Mouse (Mus musculus): Measurements from ENCODE around the gene Csnk1e. TPM values are rescaled to one million over a fixed set of nuclear protein-coding genes. Genes with fewer than 3 reads are reported as not detected.
A peak's percentile ranks its signal among the peaks of the same experiment; 100 is the strongest.
"Not testable (repeated sequence)": the region's sequence is repeated elsewhere in the genome, so short reads cannot be mapped to it uniquely, and the experiment has no call there.

The Csnk1e gene
- 25.8 and 36.0 TPM in 2 replicates for polyA plus RNA-seq (2012; rRNA removed)

DNA sequence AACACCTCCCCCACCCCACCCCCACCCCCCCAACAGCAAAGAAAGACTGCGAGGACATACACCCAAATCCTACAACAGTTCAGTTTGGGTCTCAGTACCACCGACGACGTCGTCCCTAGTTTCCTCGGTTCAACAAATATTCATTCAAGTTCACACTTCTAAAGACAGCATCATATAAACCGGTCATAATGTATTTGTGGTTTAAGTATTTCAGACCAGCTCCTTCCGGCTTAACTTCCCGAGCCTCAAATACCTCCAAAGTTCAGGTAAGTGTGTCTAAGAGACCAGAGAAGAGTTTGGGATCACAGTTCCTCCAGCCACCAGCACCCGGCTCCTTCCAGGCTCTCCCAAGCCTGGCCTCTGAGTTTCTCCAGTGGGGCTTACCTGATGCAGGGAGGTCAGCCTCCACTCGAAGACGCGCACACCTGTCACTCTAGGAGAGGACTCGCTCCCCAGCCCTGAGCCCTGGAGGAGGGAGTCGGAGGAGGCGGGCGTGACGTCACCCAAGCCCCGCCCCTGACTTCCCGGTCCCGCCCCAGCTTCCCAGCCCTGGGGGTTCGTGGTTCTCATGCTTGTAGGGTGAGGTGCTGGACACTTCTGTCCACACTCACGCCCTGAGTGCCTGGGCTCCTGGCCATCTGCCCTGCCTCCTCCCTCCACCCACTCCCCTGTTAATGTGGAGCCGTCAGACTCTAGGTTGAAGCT, at the start of gene Csnk1e:
TSS of gene Csnk1e (minus strand) at position 461 of the 705 bp plus-strand sequence.
- 2% methylated on average over 24 of the region's 24 CpGs for WGBS
- DNase-seq (ENCODE audit: low read depth, low spot score), result no peak

DNA sequence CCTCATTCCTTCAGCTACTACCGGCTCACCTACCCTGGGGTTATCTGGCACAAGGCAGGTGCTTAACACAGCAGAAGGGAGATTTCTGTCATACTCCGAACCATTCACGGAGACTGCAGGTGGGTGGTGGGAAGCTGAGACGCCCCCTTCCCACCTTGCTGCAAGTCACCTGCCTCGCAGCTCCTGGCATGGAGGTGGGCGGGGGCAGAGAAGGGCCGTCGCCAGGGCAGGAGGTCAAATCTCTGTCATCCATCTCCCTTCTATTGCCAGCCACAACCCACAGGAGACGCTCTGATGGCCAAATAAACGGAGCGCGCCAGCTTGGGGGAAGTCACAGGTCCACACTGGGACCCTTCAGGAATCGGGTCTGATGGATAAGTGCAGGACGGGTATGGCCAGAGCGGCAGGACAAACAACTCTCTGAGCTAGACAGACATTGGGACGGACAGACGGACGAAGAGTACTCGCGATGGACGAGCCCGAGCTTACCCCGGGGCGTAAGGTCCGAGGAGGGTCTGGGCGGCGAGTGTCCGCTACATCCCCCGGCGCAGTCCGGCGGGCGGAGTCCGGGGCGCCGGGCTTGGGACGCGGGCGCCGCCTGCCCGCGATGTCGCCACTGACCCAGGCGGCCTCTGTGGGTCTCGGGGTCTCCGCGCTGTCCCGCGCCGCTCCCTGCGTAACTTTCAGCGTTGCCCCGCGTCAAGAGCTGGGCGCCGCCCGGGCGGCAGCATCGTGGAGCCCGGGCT, 49.5 kb upstream of the Csnk1e start, which contains the start of gene Kcnj4:
TSS of gene Kcnj4 (minus strand) at position 535 of the 746 bp plus-strand sequence.
- DNase-seq (ENCODE audit: low read depth, low spot score), result no peak
- 2% methylated on average over 60 of the region's 60 CpGs for WGBS

DNA sequence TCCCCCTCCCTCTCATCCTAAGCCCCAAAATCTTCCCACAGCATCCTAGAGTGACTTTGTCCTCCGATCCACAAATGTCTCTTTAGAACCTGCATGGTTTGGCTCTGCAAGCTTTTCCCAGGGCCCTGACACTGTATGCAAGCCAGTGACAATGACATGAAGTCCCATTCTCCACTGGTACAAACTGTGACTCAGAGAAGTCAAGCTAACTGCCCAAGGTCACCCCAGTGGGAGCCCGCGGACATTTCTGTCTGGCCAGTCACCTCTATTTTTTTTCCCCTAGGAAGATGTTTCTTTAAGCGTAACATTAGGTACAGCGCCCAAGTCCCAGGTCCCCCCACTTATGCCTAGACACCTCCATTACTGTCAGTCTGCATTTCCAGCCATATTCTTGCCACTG, 48.1 kb upstream of the Csnk1e start:
- no peak for DNase-seq (ENCODE audit: low read depth, low spot score)
- WGBS, result 66% methylated on average over 5 of the region's 5 CpGs

DNA sequence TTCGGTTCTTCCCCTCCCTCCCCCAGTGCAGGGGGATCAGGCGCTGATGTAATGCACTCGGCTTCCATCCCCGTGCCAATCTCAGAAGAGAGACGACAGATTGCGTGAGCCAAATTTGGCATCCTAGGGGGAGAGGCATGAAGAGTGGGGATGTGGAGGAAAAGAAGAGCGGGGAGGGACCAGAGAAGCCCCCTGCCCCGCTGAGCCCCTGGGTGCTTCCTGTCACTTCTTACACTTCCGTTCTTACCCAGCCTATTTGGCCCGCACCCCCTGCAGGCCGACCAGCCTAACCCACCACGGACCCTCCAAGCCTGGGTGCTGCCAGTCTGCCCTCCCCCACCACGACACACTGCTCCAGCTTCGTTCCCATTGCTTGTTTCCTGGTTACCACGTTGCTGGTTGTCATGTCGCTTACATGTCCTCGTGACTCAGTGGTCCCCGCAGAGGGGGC, 47.5 kb upstream of the Csnk1e start:
- WGBS, result 21% methylated on average over 18 of the region's 18 CpGs
- DNase-seq (ENCODE audit: low read depth, low spot score), result no peak

DNA sequence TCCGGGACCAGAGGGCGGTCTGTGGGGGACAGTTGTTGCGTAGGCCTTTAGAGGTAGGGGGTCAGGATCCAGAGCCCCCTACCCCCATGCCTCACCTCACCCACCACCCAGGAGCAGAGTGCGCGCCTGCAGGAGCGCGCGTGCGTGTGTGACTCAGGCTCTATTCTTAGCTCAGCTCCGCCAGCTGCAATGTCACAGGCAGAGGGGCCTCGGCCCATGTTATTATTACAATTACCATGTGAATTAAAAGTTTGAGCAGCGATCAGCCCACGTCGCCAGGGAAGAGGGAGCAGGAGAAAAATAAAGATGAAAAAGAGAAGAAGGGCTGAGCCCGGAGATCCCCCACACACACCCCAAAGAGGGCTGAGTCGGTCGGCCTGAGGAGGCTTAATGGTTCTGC, 44.7 kb upstream of the Csnk1e start:
- 76% methylated on average over 17 of the region's 17 CpGs for WGBS
- no peak for DNase-seq (ENCODE audit: low read depth, low spot score)

DNA sequence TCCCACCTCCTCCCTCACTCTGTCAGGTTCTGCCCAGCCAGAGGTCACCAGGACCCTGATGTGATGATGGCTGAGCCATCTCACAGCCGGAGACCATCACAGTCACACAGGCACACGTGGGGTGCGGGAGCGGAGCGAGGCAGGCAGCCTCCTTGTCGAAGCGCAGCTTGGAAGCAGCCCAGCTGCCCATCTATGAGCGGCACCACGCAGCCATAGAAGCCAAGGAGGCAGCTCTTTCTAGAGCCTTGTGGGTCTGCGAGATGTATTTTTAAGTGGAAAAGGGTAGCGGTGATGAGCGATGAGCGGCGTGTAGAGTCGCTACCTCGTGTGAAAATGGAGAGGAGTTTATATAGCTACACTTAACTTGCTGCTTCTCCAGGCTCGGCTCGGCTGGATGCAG, 38.2 kb upstream of the Csnk1e start:
- 37% methylated on average over 18 of the region's 18 CpGs for WGBS
- DNase-seq (ENCODE audit: low read depth, low spot score), result no peak

DNA sequence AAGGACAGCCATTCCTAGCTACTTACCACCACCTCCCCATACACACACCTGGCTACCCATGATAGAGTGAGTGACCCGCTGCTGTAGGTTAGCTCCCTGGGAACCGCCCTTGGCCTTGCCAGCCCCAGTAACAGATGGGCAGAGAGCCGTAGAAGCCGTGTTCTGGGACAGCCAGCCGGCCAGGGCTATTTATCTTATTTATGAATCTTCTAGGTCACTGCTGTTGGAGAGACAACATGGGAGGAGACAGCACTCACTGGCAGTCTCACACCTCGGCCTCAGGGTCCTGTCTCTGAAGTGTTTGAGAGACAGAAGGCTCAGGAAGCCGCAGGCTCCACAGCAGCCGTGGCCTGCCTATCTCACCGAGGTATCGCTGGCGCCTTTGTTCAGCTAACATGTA, 34.1 kb upstream of the Csnk1e start:
- DNase-seq (ENCODE audit: low read depth, low spot score), result no peak
- 62% methylated on average over 11 of the region's 11 CpGs for WGBS

DNA sequence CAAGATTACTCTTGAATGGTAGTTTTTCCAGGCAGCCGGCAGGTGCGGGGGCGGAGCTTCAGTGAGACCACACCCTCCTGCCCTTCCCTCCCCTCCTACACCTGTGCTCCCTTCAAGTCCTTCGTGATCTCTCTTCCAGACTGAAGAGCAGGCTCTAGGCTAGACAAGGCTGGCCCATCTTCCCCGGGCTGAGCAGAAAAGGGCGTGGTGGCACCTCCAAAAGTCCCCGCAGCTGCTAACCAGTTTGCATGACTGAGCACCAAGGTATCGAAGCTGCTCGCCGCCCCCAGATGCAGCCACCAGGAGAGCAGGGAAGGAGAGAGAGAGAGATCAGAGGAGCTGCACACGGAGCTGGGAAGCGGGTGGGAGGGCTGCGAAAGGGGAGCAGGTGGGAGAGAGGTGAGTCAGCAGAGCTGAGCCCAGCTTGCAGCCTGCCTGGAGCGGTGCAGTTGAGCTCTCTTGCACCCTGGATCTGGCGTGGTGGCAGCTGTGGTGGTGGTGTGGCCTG, 25.9 kb upstream of the Csnk1e start:
- no peak for DNase-seq (ENCODE audit: low read depth, low spot score)
- WGBS, result 21% methylated on average over 15 of the region's 15 CpGs

DNA sequence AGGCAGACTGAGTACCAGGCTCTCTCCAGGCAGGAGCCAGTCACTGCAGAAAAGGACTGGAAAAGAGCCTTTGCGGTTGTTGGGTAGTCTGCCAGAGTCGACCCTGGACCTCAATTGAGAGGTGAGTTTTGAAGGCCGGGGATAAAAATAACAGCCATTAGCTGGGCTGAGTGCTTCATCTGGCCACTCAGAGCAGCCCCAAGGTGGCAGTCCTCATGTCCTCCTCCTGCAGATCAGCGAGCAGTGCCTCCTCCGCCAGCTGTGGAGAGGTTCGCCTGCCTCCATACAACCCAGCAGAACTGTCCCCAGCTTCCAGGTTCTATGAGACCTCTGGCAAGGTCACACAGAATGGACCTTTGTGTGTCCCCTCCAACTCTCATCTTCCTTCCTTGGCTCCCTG, 21.9 kb upstream of the Csnk1e start:
- WGBS, result 47% methylated on average over 6 of the region's 6 CpGs

DNA sequence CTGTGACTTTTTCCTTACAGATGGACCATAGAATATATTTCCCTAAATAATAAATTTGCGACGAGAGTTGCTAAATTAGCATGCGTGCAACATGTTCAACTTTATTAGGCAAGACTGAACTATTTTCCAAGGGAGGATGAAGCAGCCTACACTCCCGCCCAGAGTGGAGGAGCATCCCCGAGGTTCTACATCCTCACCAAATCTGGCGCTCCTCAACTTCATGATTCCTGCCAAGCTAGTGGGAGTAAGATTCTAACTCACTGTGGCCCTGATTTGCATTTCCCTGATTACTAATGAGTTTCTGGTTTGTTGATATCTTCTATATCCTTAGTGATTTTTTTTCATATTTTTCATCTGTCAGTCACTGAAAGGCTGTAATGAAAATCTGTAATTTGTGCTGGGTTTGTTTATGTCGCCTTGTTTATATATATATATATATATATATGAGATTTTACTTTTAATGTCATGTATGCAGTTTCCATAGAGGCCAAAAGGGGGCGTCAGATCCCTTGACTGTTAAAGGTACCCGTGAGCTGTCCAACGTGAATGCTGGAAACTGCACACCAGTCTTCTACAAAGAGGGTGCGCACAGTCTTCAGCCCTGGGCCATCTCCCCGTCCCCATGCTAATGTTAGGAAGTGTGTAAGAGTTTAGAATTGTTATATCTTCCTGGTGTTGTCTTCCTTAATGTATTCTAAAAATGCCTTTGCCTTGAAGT, 18.4 kb upstream of the Csnk1e start:
- DNase-seq (ENCODE audit: low read depth, low spot score), result no peak
- 56% methylated on average over 12 of the region's 12 CpGs for WGBS

More for the DNA sequence above, 21.9 kb upstream of the Csnk1e start:
- DNase-seq (ENCODE audit: low read depth, low spot score), result no peak

DNA sequence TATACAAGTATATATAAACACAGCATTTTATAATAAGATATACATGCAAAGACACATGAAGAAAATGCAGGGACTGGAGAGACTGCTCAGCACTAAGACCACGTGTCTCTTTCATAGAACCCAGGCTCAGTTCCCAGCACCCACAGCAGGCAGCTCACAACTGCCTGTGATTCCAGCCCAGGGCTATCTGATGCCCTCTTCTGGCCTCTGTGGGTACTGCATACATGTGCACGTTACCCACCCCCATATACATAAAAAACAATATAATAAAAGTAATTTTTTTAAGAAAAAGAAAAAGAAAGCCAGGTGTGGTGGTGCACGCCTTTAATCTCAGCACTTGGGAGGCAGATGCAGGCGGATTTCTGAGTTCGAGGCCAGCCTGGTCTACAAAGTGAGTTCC, 17.7 kb upstream of the Csnk1e start:
- WGBS, result 86% methylated on average over 5 of the region's 5 CpGs
- no peak for DNase-seq (ENCODE audit: low read depth, low spot score)

DNA sequence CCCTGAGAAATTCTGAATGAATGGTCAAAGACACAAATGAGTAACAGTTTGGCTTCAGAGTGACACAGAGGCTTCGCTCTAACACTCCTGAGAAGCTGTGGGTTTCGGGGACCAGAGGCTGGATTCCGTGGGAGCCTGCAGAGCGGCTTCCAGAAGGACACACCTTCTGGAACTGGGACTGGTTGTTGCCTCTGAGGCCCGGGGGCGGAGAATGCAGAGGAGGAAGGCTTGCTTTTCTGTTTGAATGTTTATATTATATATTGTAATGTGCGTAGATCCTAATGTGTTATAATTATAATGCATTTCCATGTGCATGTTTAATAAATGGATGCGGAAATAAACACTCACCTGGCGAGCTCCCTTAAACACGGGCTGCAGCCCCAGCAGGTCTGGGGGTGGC, 15.7 kb upstream of the Csnk1e start:
- WGBS, result 42% methylated on average over 10 of the region's 10 CpGs

DNA sequence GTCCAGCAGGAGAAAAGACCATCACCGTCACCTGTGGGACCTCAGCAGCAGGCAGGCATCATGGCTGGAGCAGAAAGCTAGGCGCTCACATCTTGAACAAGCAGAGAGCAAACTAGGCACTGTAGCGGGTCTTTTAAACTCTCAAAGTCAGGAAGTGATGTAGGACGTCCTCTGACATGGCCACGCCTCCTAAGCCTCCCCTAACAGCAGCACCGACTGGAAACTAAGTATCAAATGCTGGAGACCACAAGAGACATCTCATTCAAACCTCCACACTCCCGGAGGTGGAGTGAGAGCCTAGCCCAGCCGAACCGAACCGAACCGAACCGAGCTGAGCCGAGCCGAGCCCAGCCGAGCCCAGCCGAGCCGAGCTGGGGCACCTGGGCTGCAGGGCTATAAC, 15.2 kb upstream of the Csnk1e start:
- WGBS, result 36% methylated on average over 17 of the region's 17 CpGs
- DNase-seq (ENCODE audit: low read depth, low spot score), result no peak

More for the DNA sequence above, 15.7 kb upstream of the Csnk1e start:
- DNase-seq (ENCODE audit: low read depth, low spot score), result no peak

DNA sequence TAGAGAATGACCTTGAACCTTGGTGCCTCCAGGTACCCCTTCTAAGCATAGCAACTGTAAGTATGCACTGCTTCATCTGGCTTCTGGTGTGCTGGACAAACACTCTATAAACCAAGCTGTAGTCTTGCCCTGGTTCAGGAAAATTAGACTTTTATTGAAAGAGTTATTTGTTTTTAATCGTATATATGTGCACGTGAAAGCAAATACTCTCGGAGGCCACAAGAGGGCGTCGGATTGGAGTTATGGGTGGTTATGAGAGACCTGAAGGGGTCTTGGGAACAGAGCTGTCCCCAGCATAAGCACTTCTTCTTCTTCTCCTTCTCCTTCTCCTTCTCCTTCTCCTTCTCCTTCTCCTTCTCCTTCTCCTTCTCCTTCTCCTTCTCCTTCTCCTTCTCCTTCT, 14.2 kb upstream of the Csnk1e start:
- WGBS, result 60% methylated on average over 5 of the region's 5 CpGs
- no peak for DNase-seq (ENCODE audit: low read depth, low spot score)

DNA sequence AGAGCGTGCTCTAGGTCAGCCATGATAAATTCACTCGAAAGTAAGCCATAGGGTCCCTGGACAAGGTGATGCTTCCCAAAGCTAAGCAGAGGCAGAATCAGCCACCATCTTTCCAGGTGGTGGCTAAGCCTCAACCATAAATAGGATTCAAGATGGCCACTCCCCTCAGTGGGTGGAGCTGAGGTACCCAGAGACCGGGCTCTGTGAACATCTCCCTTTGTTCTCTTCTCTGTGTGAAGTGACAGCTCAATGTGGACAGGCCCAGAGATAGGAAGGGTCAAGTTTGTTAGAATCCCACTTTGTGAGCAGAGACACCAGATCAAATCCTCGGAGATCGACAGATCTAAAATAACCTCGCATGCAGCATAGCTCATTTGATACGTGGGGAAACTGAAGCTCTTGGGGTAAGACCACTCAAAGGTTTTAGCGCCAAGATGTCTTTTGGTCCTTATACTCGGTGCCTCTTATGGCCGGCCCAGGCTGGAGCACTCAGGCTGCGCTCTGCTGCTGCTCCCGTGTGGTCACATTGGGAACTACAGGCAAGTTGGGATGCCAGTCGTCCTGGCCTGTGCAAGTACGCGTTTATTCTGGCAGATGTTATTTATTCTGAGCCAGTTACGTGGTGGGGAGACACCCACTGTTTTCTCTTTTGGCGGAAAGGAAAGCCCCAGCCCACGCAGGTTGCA, 11.4 kb upstream of the Csnk1e start:
- peak; percentile 60 for DNase-seq (ENCODE audit: low read depth, low spot score)
- 8% methylated on average over 18 of the region's 18 CpGs for WGBS

DNA sequence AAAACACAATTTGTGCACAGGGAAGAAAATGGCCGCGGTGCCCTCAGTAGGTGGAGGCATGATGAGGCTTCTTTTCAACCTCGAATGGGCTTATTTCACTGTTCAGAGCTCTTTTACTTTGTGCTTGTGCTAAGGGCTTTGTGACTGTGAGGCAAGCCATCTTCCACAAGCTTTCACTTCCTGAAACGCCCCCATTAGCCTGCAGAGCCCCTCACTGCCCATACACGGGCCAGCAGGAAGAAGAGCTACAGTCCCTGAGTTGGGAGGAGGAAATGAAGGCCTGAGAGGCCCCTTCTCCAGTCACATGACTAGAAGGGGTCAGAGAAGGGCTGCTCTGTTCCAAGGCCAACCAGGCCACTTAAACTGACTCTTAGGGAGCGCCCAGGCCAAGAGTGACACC, 1.2 kb upstream of the Csnk1e start:
- DNase-seq (ENCODE audit: low read depth, low spot score), result no peak
- 80% methylated on average over 6 of the region's 6 CpGs for WGBS

DNA sequence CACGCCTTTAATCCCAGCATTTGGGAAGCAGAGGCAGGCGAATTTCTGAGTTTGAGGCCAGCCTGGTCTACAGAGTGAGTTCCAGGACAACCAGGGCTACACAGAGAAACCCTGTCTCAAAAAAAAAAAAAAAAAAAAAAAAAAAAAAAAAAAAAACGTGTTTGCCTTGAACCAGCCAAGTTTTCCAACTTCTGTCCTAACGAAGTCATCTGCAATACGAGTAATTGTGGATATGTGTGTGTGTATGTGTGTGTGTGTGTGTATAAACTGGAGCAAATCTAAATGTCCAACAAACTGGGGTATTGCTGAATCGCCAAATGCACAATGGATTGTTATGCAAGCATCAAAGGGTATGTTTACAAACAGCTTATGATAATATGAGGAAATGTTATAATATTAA, 738 bp upstream of the Csnk1e start:
- DNase-seq (ENCODE audit: low read depth, low spot score), result not testable (repeated sequence)
- 44% methylated on average over 6 of the region's 6 CpGs for WGBS

DNA sequence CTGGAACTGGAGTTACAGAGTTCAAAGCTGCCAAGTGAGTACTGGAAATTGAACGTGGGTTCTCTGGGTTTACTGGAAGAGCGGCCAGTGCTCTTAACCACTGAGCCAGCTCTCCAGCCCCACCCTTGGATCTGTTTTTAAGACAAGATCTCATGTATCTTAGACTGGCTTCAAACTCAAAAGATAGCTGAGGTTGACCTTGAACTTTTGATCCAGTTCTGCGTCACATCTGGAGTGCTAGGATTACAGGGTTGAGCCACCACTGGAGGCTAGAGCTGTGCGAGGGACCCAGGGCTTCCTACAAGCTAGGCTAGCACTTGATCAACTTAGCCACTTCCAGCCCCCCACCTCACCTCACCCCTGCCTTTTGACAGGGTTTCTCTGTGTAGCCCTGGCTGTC, 1.5 kb downstream of the Csnk1e start:
- DNase-seq (ENCODE audit: low read depth, low spot score), result no peak
- 68% methylated on average over 4 of the region's 4 CpGs for WGBS

DNA sequence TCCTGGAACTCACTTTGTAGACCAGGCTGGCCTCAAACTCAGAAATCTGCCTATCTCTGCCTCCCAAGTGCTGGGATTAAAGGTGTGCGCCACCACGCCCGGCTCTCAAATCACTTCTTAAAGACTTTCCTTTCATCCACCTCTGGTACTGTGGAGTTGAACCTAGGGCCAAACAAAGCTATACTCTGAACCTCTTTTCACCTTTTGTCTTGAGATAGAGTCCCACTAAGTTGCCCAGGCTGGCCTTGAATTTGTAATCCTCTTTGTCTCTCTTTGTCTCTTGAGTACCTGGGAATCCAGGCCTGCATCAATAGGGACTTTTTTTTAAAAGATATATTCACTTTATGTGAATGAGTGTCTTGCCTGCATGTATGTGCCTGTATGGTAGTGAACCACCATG, 7.3 kb downstream of the Csnk1e start:
- DNase-seq (ENCODE audit: low read depth, low spot score), result no peak
- 92% methylated on average over 3 of the region's 3 CpGs for WGBS
